Mouse (Mus musculus): ENCODE data around the gene Prkca.

Gene Prkca

GRCm38 (mm10) chr11:108212638-108213037, 131.1 kb downstream of the Prkca start:
- in situ Hi-C loops (cut with MboI, MseI): no loop called here

GRCm38 (mm10) chr11:108212030-108212429, 131.7 kb downstream of the Prkca start:
- in situ Hi-C loops (cut with MboI, MseI): no loop called here

DNA sequence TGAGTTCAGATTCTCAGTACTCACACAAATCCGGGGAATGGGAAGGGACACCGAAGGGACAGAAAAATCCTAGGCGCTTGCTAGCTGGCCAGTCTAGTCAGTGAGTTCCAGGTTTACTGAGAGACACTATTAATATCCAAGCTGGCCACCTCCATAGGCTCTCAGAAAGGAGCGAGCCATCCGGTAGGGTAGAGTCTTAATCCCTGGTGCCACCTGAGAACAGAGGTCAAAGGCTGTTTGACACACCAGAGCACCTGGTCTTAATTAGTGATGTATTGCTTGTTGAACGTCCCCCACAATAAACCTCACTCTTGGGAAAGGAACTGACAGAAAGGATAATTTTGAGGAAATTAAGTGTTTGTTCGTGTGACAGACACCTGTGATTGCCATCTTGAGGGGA, 133.0 kb downstream of the Prkca start:
- in situ Hi-C loops (cut with MboI, MseI): no loop called here

- in situ Hi-C loops (cut with MboI, MseI): loop anchor here (5.0 kb wide), 1 partner anchor 76 kb away; no protein-coding TSS in a partner anchor
Observed at GRCm38 (mm10) chr11:108206602-108207001, 137.1 kb downstream of the Prkca start.

DNA sequence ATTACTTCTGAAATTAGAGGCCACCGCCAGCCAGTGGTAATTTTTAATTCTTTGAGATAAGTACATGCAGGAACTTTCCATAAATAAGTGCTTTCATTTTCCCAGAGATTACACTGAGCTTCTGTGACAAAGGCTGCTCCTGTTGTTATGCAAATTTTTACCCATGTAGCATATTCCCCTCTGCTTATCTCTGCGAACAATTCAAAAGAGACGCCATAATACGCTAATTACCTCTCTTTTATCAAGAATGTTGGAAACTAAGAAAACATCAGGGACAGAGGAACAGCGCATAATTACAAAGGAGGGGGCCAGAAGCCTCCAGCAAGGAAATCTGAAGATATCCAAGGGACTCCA, 138.9 kb downstream of the Prkca start:
- in situ Hi-C loops (cut with MboI, MseI): loop anchor here (5.0 kb wide), 1 partner anchor 77 kb away; no protein-coding TSS in a partner anchor

DNA sequence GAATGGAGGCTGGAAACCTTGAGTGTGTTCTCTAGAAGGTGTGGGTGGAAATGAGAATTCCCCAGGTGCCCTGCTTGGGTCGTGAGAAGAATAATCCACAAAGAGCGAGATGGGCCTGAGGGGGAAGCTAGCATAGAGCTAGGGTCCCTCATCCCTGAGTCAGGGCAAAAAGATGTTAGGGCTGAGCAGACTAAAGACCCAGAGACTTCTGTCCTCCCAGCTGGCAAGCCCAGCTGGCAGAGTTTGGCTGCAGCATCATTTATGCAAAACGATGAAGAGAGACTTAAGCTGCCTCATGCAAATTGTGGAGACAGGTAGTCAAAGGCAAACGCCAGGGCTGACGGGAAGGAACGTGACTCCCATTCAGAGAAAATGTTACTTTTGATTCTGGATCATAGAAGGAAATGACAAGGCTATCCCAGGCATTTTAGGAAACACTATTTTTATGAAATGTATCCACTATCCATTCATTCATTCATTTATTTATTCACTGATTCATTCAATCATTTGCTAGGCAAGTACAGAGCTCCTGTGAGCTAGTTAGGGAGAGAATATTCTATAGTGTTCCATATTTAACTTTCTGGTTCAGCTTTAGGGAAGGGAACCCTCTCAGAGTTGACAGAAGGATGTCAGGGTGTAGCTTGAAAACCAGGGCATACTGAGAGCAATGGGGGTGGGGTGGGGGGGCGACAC, 139.4 kb downstream of the Prkca start:
- in situ Hi-C loops (cut with MboI, MseI): no loop called here

DNA sequence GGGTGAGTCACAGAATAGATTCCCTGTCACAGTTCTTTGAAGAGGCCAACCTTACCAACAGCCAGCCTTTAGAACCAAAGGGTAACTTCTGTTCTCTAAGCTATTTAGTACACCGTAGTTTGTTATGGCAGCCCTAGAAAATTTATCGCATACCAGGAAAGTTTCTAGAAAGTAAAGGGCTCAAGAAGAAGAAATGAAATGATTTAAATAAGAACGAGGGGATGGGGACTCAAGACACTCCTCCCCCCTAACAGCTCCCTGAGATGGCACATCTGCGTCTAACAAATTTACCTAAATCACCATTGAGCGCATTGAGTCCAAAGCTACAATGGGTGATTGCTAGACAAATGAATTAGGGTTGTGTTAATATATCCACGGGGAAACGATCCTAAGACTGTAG, 140.9 kb downstream of the Prkca start:
- in situ Hi-C loops (cut with MboI, MseI): no loop called here

- in situ Hi-C loops (cut with MboI, MseI): no loop called here
Observed at GRCm38 (mm10) chr11:108200679-108201586, 142.8 kb downstream of the Prkca start.

GRCm38 (mm10) chr11:108199429-108199985, 144.2 kb downstream of the Prkca start:
- in situ Hi-C loops (cut with MboI, MseI): no loop called here

DNA sequence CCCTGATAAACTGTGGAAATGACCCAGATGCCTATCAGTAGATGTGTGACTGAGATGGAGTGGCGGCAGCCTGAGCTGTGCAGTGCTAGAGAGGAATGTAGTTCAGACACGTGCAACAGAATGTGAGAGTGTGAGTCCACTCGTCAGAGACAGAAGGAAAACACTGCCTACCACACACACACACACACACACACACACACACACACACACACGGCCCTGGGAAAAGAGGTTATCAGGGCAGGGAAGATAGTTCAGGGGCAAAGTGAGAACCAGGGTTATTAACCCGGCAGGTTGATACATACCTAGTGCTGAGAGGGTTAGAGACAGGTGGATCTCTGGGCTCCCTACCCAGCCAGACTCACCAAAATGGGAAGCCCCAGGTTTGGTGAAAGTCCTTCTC, 145.1 kb downstream of the Prkca start:
- in situ Hi-C loops (cut with MboI, MseI): no loop called here

DNA sequence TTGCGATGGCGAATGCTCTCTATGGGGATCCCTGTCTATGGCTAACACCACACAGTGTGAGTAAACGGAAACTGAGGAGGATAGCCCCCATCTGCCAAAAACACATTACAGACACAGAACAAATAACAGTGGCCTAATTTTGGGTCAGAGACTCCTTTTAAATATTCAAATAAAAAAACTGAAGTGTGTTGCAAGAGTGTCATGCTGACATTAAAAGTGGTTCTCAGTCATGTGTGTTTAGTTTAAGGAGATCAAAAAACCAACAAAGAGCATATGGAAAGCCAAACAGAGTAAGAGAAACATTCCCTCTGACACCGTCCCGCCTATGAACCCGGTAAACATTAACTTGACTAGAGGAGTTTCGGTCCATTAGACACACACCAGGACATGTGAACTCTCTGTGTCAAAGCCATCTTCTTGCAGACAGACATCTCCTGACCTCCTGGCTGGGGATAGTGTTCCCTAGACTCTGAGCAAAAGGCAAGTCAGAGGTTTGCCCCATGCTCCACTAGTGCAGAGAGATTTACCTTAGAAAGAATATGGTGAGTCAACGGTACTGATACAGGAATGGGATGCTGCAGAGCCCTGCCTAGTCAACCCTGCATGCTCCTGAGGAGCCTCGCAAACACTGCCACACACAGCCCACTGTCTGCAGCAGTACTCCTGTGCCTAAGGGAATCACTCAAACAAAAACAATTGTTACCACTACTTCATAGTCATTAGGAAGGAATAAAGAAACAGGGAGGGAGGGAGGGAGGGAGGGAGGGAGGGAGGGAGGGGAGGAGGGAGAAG, 146.1 kb downstream of the Prkca start:
- in situ Hi-C loops (cut with MboI, MseI): no loop called here

DNA sequence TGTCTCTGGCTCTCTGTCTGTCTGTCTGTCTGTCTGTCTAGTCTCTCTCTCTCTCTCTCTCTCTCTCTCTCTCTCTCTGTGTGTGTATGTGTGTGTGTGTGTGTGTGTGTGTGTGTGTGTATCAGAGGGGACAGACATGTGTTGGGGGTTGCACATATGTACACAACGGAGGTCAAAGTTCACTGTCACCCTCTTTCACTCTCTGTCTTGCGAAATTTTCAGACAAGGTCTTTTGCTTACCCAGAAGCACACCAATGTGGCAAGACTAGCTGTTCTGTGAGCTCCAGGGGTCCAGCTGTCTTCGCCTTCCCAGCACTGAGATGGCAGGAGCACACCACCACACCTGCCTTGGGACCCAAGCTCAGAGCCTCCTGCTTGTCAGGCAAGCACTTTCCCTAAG, 146.9 kb downstream of the Prkca start:
- in situ Hi-C loops (cut with MboI, MseI): no loop called here

DNA sequence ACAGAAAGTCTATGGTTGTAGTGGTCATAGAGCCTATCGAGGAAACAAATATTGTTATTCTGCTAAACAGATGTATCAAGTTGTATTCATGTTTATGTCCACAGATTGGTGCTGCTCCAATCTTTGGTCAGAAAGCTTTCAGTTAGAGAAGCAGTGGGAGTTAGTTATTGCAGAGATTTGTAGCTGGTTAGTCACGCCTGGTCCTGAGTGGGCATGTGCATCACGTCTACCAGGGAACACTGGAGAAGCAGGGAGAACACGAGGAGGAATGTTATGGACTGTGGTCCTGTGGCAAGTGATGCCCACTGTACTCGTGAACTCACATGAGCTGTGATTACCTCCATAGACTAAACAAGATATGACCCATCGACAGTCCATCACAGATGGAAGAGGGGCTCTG, 153.4 kb downstream of the Prkca start:
- in situ Hi-C loops (cut with MboI, MseI): no loop called here

GRCm38 (mm10) chr11:108189362-108189761, 154.4 kb downstream of the Prkca start:
- in situ Hi-C loops (cut with MboI, MseI): no loop called here

DNA sequence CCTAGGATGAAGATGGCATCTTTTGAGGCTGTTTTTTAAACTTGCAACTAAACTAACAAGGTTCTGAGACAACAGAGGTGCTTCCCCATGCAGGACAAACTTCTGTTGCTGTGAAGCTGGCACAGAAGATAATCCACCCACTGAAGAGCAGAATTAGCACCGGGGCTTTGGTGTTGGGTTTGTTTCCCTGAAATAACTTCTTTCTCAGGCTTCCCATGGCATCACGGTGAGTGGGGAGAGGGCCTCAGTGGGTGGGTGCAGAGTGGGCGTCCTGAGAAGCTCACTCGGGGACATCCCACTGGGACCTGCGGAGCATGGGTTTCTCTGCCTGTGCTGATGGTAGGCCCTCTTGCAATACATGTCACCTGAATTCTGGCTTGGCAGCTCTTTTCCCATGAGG, 161.3 kb downstream of the Prkca start:
- in situ Hi-C loops (cut with MboI, MseI): no loop called here

DNA sequence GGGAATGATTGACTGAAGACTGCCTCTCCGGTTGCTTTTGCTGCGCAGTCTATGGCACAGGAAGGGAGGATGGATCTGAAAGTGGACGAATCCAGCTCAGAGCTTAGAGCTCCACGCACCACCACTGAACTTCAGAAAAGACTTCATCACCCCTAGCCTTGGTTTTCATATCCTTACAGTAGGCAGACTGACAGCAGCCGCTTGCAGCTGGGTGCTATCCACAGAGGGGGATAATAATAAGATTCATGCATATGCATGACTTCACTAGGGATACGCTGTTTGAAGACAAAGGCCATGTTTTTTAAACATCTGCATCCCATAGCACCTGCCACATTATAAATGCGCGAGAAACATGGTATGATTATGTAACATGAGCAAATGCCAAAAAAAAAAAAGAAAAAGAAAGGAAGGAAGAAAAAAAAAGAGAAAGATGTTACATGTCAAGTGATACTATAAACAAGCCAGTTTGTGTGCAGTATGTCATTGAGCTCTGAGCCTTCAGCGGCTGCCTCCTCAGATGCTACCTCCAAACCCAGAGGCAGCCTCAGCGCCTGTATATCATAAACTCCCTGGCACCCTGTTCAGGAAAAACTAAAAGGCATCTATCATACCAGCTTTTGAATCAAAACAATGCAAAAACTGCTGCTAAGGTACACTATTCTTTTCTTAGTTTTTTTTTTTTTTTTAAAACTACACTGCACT, 162.6 kb downstream of the Prkca start:
- in situ Hi-C loops (cut with MboI, MseI): no loop called here

DNA sequence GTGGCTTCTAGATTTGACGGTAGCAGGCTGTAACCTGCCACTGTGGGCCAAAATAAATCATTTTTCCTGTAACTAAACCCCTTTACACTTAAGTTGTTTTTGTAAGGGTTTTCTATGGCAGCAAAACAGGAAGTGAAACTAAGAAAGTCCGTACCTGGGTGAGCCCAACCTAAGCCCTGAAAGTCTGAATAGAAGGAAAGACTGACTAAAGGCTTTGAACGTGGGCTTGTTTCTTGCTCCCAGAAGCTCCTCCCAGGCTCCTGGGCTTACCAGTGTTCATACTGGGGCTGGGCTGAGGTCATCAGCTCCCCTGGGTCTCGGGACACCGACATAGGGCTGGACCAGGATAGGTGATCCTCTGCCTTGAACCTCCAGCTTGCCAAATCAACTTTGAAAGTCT, 164.9 kb downstream of the Prkca start:
- in situ Hi-C loops (cut with MboI, MseI): no loop called here

- in situ Hi-C loops (cut with MboI, MseI): no loop called here
Observed at GRCm38 (mm10) chr11:108178258-108178657, 165.5 kb downstream of the Prkca start.

GRCm38 (mm10) chr11:108176715-108177114, 167.0 kb downstream of the Prkca start:
- in situ Hi-C loops (cut with MboI, MseI): no loop called here

DNA sequence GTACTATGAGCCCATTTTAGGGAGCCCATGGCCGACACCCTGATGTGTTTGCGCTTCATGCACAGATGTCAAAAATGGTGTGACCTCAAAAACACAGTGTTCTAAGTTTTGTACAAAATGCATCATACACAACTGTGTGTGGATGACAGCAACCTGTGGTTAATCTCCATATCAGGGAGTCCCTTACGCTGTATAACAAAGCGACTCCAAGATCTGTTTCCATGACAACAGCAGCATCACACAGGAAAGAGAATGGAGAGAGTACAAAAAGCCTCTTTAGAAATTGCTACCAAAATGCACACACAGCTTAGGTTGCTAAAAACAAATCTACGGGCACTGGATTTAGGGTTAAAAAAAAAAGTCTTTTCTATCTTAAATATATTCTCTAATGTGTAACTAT, 171.8 kb downstream of the Prkca start:
- in situ Hi-C loops (cut with MboI, MseI): no loop called here

- in situ Hi-C loops (cut with MboI, MseI): no loop called here
Observed at GRCm38 (mm10) chr11:108171260-108171659, 172.5 kb downstream of the Prkca start.
